Mouse (Mus musculus) intestine, embryonic 15.5 days (tissue): ENCODE results near the gene Ndufb10. TPM values are rescaled to one million over a fixed set of nuclear protein-coding genes. Genes with fewer than 3 reads are reported as not detected.
"Not testable (repeated sequence)": the region's sequence is repeated elsewhere in the genome, so short reads cannot be mapped to it uniquely, and the experiment has no call there.

Source experiments
- ATAC-seq: fragments of 200-750 bp; cut with Nextera tagmentation; 2 replicates; pipeline ENCODE4 v1.8.0; 2017; ENCODE audit warnings: moderate TSS enrichment, moderate library complexity
- H3K27ac ChIP-seq: fragments of 300-500 bp; sonication (generic); 2 replicates; pipeline ENCODE4 v1.5.1; 2015; ENCODE audit warnings: mild to moderate bottlenecking, inconsistent platforms
- H3K27me3 ChIP-seq: fragments of 300-500 bp; sonication (generic); replicated peaks from 2 replicates; pipeline ENCODE4 v1.6.1; 2015; ENCODE audit warnings: inconsistent platforms
- H3K36me3 ChIP-seq: fragments of 300-500 bp; sonication (generic); 2 replicates; pipeline ENCODE4 v1.6.1; 2015; ENCODE audit warnings: inconsistent platforms
- H3K4me1 ChIP-seq: fragments of 300-500 bp; sonication (generic); replicated peaks from 2 replicates; pipeline ENCODE4 v1.6.1; 2015; ENCODE audit warnings: inconsistent platforms
- H3K4me2 ChIP-seq: fragments of 300-500 bp; sonication (generic); replicated peaks from 2 replicates; pipeline ENCODE4 v1.6.1; 2015; ENCODE audit warnings: mild to moderate bottlenecking, inconsistent platforms
- H3K4me3 ChIP-seq: fragments of 300-500 bp; sonication (generic); replicated peaks from 2 replicates; pipeline ENCODE4 v1.5.1; 2015; ENCODE audit warnings: inconsistent platforms
- H3K9ac ChIP-seq: fragments of 300-500 bp; sonication (generic); 2 replicates; pipeline ENCODE4 v1.6.1; 2015; ENCODE audit warnings: inconsistent platforms
- H3K9me3 ChIP-seq: fragments of 300-500 bp; sonication (generic); 2 replicates; pipeline ENCODE4 v1.6.1; 2016; ENCODE audit warnings: inconsistent platforms
- WGBS: fragments of 180-500 bp; shearing (Covaris S2); methylation state at CpG from one replicate; pipeline ENCODE4 v1.1.7; 2015; 5-methylcytosine and 5-hydroxymethylcytosine counted together
- polyA plus RNA-seq: library from polyadenylated mRNA; unstranded; fragments of >200 nt; fragmentation: Nextera tagmentation; extraction: Ambion mirVana; gene quantifications from 2 replicates; pipeline ENCODE4 v1.2.1, GENCODE M21; 2015

The Ndufb10 gene
- polyA plus RNA-seq, 1 experiment from 2014 or later = 303 TPM

- no peaks in the 10 kb centered on the region for H3K27me3 ChIP-seq
- H3K36me3 ChIP-seq = no peaks in the 10 kb centered on the region
- no peak overlapping the region for H3K27ac ChIP-seq
- no peak for ATAC-seq
- no peaks in the 10 kb centered on the region for H3K4me1 ChIP-seq
- H3K9ac ChIP-seq = no peak overlapping the region
- WGBS = 60% methylated on average over 6 of the region's 6 CpGs
- no peaks in the 10 kb centered on the region for H3K9me3 ChIP-seq
- H3K4me2 ChIP-seq = no peak overlapping the region
- H3K4me3 ChIP-seq = no peak overlapping the region
Measured at GRCm38 (mm10) chr17:24729067-24729466, 4.8 kb upstream of the Ndufb10 start.

- no peaks in the 10 kb centered on the region for H3K36me3 ChIP-seq
- WGBS = 70% methylated on average over 17 of the region's 17 CpGs
- no peak overlapping the region for H3K27ac ChIP-seq
- no peak overlapping the region for H3K4me3 ChIP-seq
- no peak overlapping the region for H3K9ac ChIP-seq
- no peaks in the 10 kb centered on the region for H3K9me3 ChIP-seq
- ATAC-seq = no peak
- H3K4me2 ChIP-seq = no peak overlapping the region
- no peaks in the 10 kb centered on the region for H3K27me3 ChIP-seq
- H3K4me1 ChIP-seq = 0 out of 2 replicates have a peak, but pooled peaks cover 4% of the 10 kb centered on the region
Measured at GRCm38 (mm10) chr17:24728184-24728583, 3.9 kb upstream of the Ndufb10 start.

GRCm38 (mm10) chr17:24727618-24728017, 3.3 kb upstream of the Ndufb10 start, which contains the start of gene Rpl3l:
TSS of gene Rpl3l (plus strand) at chr17:24727820.
- no peaks in the 10 kb centered on the region; the same call in 1 of the 2 replicates for H3K36me3 ChIP-seq
- no peak for ATAC-seq
- H3K4me1 ChIP-seq = peaks cover 10% of the 10 kb centered on the region
- no peak within 1 kb of the TSS for H3K9ac ChIP-seq
- no peak within 1 kb of the TSS for H3K4me3 ChIP-seq
- H3K27ac ChIP-seq = no peak within 1 kb of the TSS
- 64% methylated on average over 2 of the region's 2 CpGs for WGBS
- H3K27me3 ChIP-seq = no peaks in the 10 kb centered on the region
- no peaks in the 10 kb centered on the region for H3K9me3 ChIP-seq
- H3K4me2 ChIP-seq = no peak within 1 kb of the TSS

- ATAC-seq = no peak
- H3K36me3 ChIP-seq = peaks cover 14% of the 10 kb centered on the region
- H3K4me2 ChIP-seq = no peak overlapping the region
- H3K27me3 ChIP-seq = no peaks in the 10 kb centered on the region
- no peak overlapping the region for H3K9ac ChIP-seq
- WGBS = 74% methylated on average over 3 of the region's 3 CpGs
- no peaks in the 10 kb centered on the region for H3K9me3 ChIP-seq
- H3K4me3 ChIP-seq = no peak overlapping the region
- no peak overlapping the region for H3K27ac ChIP-seq
- peaks cover 23% of the 10 kb centered on the region for H3K4me1 ChIP-seq
Measured at GRCm38 (mm10) chr17:24725637-24726390, 1.5 kb upstream of the Ndufb10 start.

- H3K36me3 ChIP-seq = peaks cover 14% of the 10 kb centered on the region
- H3K4me3 ChIP-seq = peak overlapping the region; percentile 61
- peak overlapping the region; percentile 72 for H3K27ac ChIP-seq
- H3K4me1 ChIP-seq = peaks cover 23% of the 10 kb centered on the region
- H3K4me2 ChIP-seq = peak overlapping the region; percentile 71
- under 1% methylated on average over 15 of the region's 15 CpGs for whole genome bisulfite sequencing
- no peaks in the 10 kb centered on the region for H3K27me3 ChIP-seq
- no peaks in the 10 kb centered on the region for H3K9me3 ChIP-seq
- peak; percentile 24 for ATAC-seq
- peak overlapping the region; percentile 80 for H3K9ac ChIP-seq
Measured at GRCm38 (mm10) chr17:24723881-24724180, 447 bp downstream of the Ndufb10 start.

- ATAC-seq = no peak
- H3K36me3 ChIP-seq = peaks cover 14% of the 10 kb centered on the region
- no peaks in the 10 kb centered on the region for H3K9me3 ChIP-seq
- H3K4me2 ChIP-seq = peak overlapping the region; percentile 71
- under 1% methylated on average over 12 of the region's 12 CpGs for WGBS
- no peaks in the 10 kb centered on the region for H3K27me3 ChIP-seq
- peak overlapping the region; percentile 80 for H3K9ac ChIP-seq
- H3K27ac ChIP-seq = peak overlapping the region; percentile 72
- H3K4me3 ChIP-seq = peak overlapping the region; percentile 61
- H3K4me1 ChIP-seq = peaks cover 23% of the 10 kb centered on the region
Measured at GRCm38 (mm10) chr17:24723122-24723880, 977 bp downstream of the Ndufb10 start.

- 0 out of 2 replicates have a peak overlapping the region, but pooled peaks have one; percentile 72 for H3K27ac ChIP-seq
- no peaks in the 10 kb centered on the region for H3K9me3 ChIP-seq
- peak overlapping the region; percentile 71 for H3K4me2 ChIP-seq
- peaks cover 21% of the 10 kb centered on the region for H3K36me3 ChIP-seq
- no peaks in the 10 kb centered on the region for H3K27me3 ChIP-seq
- H3K4me1 ChIP-seq = peaks cover 23% of the 10 kb centered on the region
- H3K4me3 ChIP-seq = peak overlapping the region; percentile 24
- ATAC-seq = no peak
- 29% methylated on average over 13 of the region's 13 CpGs for WGBS
- H3K9ac ChIP-seq = peak overlapping the region; percentile 32; the same call in 1 of the 2 replicates
Measured at GRCm38 (mm10) chr17:24722220-24722924, 1.9 kb downstream of the Ndufb10 start.

GRCm38 (mm10) chr17:24721383-24721955, 2.8 kb downstream of the Ndufb10 start:
- not testable (repeated sequence) for H3K9me3 ChIP-seq, ATAC-seq, H3K27me3 ChIP-seq
- Histone ChIP-seq H3K4me1 (peaks cover 23% of the 10 kb centered on the region), H3K27ac (peak overlapping the region; percentile 20), H3K4me3 (peak overlapping the region; percentile 72), H3K4me2 (peak overlapping the region; percentile 71), H3K36me3 (peaks cover 21% of the 10 kb centered on the region), H3K9ac (peak overlapping the region; percentile 52)
- 46% methylated on average over 7 of the region's 7 CpGs for WGBS

- peaks cover 23% of the 10 kb centered on the region for H3K4me1 ChIP-seq
- peak overlapping the region; percentile 83 for H3K27ac ChIP-seq
- ATAC-seq, H3K27me3 ChIP-seq, H3K9me3 ChIP-seq: not testable (repeated sequence)
- peak overlapping the region; percentile 79 for H3K9ac ChIP-seq
- peak overlapping the region; percentile 72 for H3K4me3 ChIP-seq
- H3K4me2 ChIP-seq = peak overlapping the region; percentile 71
- under 1% methylated on average over 11 of the region's 11 CpGs for WGBS
- H3K36me3 ChIP-seq = peaks cover 26% of the 10 kb centered on the region
Measured at GRCm38 (mm10) chr17:24720616-24721015, 3.7 kb downstream of the Ndufb10 start.

GRCm38 (mm10) chr17:24719494-24720222, 4.6 kb downstream of the Ndufb10 start:
- Histone ChIP-seq H3K27me3 (no peaks in the 10 kb centered on the region), H3K4me1 (peaks cover 23% of the 10 kb centered on the region), H3K4me3 (peak overlapping the region; percentile 72), H3K9me3 (no peaks in the 10 kb centered on the region), H3K27ac (peak overlapping the region; percentile 83), H3K9ac (peak overlapping the region; percentile 92), H3K4me2 (peak overlapping the region; percentile 71), H3K36me3 (peaks cover 26% of the 10 kb centered on the region)
- ATAC-seq = peak; percentile 97
- WGBS = under 1% methylated on average over 61 of the region's 61 CpGs

- peak overlapping the region; percentile 55 for H3K4me2 ChIP-seq
- peaks cover 23% of the 10 kb centered on the region for H3K4me1 ChIP-seq
- WGBS = 61% methylated on average over 5 of the region's 5 CpGs
- H3K4me3 ChIP-seq = peak overlapping the region; percentile 72
- H3K27ac ChIP-seq, H3K9me3 ChIP-seq, H3K27me3 ChIP-seq, ATAC-seq: not testable (repeated sequence)
- peaks cover 26% of the 10 kb centered on the region for H3K36me3 ChIP-seq
- H3K9ac ChIP-seq = peak overlapping the region; percentile 92
Measured at GRCm38 (mm10) chr17:24718938-24719337, 5.3 kb downstream of the Ndufb10 start.
